Mouse (Mus musculus): ENCODE data around the gene Ocel1.

GRCm38 (mm10) chr8:71367529-71368176 is 3.4 kb upstream of the Ocel1 start:
- TF ChIP-seq POLR2A (IDR thresholded peaks at IDR 0.05; ENCODE audit: extremely low read depth, insufficient read depth, low read length) (no peak), CTCF (IDR thresholded peaks at IDR 0.05; ENCODE audit: extremely low read depth, insufficient read depth, low read length) (no peak)

All from cortical plate, adult 2 months (tissue).